Mouse (Mus musculus): ENCODE data around the gene Actrt1. TPM values are rescaled to one million over a fixed set of nuclear protein-coding genes. Genes with fewer than 3 reads are reported as not detected.

Actrt1 gene
- total RNA-seq (2022) = not detected

DNA sequence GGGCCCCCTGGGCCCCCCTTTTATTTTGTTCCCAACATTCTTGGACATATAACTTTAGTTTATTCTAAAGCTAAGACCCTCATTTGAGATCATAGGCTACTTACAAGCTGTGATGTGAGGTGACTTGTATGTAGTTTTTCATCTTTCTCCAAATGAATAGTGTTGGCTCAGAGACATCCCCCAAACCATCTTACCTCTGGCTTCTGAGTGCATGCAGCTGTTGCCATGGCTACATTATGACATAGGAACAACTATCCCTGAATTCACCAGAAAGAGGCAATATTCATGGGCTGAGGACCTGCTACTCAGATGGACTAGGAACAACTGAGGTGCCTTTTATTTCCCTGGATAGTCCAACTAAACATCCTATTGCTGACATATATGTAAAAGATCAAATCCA is at the start of gene Actrt1:
TSS of gene Actrt1 (plus strand) at position 301 of the 400 bp plus-strand sequence.
- no peak for DNase-seq

DNA sequence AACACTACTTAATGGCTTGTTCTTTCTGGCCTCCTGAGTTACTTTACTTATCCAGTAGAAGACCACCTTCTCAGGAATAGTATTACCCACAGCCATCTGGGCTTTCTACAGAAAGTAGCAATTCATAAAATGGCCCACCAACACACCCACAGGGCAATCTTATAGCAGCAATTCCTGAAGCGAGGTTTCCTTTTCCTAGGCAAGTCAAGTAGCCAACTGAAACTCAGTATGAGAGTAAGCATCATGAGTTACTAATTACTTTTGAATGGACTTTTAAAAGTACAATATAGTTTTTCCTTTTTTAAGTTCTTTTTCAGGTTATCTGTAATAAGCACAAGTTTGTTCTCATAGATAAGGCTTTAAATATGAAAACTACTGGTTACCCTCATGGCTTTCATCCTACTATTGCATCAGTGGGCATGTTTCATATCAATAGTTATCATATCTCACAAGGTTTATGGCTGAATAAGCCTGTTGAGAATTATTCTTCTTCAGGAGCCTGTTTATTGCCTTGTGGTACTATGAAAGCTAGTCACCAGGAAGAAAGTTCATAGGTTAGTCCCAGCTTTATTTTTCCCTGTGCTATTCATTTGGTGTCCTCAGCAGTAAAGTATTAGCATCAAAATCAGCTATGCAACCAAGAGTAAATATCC is 2.8 kb downstream of the Actrt1 start:
- no peak for DNase-seq

Measured in adrenal gland, adult 8-10 months (tissue).